Mouse (Mus musculus) yolk sac, embryonic 10.5 days (tissue): ENCODE results near the gene Tomm40l.

Experiments
- DNase-seq: peaks from one replicate; pipeline ENCODE4 v3.0.0-alpha.2; 2017; ENCODE audit warnings: low spot score

Tomm40l gene

DNA sequence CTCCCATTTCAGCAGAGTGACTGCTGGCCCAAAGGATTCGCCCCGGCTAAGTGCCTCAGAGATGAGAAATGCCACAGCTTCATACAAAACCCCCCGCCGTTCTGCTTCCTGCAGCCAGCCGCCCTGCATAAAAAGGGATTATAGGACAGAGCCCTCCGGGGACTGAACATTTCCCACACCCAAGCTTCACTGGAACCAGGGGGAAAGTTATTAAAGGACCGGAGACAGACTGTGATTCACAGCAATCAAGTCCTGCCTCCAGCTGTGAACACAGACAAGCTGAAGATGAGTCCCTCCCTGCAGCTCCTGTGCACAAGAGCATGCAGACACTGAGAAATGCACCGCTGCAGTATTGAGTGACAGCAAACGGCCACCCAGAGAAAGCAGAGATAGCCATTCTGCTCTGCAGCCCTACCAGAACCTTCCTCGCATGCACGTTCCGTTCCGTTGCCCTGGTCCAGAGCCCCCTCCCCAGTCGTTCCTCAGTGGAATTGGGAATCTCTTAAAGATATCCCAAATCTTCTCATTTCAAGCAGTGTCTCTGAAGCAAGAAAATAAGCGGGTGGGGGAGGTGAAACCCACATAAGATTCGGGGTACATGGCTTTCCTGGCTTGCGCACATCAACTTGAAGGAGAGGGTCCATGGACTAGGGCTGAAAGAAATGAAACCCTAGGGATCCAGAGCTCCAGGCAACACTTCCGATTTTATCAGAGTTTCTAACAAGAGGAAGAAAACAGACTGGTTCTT, 29.0 kb downstream of the Tomm40l start:
- no peak for DNase-seq

DNA sequence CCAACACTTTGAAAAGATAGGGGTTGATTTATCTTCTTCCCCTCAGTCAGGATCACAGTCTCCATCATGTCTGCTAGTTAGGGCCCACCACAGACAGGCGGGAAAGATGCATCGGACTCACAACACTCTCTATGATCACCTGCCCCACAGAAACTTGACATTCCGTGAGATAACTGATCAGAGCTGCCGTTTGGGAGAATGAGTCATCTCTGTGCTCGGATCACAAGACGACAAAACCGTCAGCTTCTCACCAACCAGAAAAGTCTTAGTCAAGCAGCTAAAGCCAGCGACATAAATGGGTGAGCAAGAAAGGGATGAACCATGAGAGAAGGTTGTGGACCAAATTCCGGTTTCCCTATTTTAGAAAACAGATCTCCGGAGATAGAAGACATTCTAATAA, 30.0 kb downstream of the Tomm40l start:
- no peak for DNase-seq

DNA sequence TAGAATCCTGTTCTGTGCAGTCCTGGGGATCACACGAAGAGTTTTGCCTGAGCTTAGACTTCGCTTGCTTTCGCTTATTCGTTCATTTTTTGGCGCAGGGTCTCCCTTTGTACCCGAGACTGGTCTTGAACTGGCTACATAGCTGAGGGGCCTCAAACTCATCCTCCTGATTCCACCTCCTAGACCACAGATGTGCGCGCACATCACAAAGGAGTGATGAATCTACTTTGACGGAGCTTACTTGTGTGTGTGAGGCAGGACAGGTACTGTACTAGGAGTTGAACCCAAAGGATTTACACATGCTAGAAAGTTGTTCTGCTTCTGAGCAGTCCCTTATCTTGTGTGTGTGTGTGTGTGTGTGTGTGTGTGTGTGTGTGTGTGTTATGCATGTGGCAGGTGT, 31.5 kb downstream of the Tomm40l start:
- no peak for DNase-seq

DNA sequence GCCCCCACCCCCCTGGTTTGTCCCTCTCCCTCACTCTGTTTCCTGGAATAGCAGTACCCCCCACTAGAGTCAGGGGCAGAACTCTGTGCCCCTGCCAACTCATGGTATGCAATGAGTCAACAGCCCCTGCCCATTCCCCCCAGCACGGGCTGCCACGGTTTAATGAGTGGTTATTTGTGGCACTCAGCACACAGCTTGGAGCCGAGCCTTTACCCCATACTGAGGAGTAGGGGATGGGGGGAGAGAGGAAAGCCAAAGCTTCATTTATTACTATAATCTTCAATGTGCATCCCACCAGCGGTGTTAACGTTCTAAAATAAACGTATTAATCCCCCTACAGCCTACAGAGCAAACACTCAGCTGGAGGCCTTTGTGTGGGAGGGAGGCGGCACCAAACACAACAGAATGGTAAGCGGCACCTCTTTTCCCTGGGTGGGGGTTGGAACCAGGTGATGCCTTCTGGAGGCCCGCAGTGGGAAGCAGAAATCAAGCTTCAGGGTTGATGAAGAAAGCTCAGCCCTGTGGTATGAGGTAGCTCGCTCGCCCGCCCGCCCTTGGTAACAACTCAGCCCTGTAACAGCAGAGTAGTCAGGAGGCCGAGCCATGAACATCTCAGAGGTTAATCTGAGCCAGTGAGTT, 32.7 kb downstream of the Tomm40l start:
- no peak for DNase-seq

DNA sequence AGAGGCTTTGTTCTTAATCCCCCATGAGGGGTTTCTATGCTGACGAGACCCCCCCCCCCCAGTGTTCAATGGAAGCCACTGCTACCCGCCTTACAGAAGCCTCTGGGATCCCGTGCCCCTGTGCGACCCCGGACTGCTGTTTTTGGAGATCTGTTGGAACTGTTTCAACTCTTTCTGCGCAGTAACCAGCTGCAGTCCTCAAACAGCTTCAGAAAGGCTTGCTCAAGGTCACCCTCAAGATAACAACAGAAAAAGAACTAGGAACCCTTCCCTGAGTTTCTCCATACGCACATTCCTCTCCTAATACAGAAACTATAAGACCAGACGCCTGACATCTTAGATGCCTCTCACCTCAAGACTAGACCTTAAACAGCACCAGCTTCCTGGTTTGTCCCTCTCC, 33.3 kb downstream of the Tomm40l start:
- DNase-seq: no peak

DNA sequence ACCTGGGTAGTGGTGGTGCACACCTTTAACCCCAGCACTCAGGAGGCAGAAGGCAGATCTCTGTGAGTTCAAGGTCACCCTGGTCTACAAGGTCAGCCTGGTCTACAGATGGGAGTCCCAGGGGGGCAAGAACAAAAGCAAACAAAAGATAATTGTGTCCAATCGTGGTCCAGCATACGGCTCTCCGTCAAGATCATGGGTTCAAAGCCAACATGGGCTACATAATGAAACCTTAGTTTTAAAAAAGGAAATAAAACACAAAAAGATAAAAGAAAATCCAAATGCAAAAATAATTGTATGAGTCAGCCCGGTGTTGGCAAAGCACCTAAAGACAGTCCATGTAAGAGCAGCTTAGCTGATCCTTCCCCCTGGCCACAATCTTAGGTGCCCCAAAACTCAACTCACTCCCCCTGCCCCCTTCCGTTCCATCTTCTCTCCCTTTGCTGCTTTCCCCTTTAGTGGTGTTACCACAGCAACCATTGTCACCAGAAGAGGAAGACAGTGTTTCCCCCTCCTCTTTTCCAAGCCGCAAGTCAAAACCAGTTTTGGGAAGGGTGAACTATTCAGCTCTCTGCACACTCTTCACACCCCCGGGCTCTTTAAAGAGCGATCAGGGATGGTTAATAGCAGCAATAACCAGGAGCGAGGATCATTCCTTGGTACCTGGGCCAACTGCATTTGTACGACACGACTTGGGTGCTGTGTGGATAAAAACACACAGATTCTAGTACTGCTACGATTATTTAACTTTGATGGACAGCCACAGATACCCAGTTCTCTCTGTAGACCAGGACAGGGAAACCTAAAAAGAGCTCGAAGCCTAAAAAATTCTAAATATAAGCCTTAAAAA, 34.2 kb downstream of the Tomm40l start:
- no peak for DNase-seq

DNA sequence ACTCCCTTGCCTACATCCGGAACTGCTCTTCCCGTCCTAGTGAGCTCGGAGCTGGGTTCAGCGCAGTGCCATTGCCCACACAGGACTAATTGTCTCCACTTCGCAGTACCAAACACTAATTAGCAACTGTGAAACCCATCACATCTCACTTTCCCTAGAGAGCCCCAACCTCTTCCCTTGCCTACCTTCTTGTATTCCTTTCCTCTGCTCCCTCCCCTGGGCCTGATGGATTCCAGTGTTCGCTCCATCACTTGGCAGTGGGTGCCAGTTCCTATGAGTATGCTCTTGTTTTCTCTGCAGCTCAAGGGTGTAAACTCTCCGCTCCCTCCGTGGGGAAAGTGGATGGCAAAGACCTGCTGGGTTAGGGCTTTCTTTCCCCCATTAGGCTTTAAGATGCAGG, 36.7 kb downstream of the Tomm40l start:
- no peak for DNase-seq

DNA sequence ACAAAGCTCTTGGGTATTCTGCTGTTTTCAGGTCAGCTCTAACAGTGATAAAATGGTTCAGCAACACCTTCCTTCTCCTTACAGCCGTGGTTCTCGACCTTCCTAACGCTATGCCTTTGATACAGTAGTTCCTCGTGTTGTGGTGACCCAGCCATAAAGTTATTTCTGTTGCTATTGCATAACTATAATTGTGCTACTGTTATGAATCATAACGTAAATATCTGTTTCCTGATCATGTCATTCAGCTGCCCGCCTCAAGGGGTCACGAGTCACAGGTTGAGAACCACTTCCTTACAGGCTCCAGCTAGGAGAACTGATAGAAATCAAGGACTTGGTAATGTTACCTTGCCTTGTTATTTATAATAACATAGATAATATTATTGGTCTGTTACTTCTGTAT, 38.0 kb downstream of the Tomm40l start:
- DNase-seq: no peak

DNA sequence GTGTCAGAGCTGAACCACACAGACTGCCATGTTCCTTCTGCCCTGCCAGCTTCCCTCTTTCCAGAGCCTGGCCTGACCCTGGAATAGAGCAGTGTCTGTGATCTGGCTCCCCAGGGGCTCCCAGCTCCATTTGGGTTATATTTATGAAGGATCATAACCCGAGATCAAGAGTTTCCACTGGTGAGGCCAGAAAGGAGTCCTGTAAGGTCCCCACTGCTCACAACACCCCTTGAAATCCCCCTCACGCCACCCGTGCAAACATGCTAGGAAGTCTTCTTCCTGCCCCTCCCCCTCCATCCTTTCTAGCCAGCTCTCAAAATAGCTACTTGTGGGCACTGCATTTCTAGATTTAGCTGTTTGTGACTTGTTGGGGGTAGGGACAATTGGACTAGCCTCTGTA, 38.7 kb downstream of the Tomm40l start:
- DNase-seq: no peak

DNA sequence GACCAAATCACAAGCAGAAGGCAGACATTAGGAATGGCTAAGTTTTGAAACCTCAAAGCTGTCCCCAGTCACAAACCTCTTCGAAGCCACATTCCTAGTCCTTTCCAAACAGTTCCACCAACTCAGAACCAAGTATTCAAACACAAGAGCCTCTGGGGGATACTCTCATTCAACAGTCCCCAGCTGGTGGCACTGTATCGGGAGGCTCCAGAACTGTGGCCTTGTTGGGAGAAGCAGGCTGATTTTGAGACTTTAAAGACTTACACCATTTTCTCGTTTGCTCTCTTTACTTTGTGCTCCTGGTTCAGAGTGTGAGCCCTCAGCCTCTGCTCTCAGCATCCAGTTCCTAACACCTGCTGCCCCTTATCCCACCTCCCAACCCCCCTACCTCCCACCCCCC, 39.3 kb downstream of the Tomm40l start:
- DNase-seq: no peak

DNA sequence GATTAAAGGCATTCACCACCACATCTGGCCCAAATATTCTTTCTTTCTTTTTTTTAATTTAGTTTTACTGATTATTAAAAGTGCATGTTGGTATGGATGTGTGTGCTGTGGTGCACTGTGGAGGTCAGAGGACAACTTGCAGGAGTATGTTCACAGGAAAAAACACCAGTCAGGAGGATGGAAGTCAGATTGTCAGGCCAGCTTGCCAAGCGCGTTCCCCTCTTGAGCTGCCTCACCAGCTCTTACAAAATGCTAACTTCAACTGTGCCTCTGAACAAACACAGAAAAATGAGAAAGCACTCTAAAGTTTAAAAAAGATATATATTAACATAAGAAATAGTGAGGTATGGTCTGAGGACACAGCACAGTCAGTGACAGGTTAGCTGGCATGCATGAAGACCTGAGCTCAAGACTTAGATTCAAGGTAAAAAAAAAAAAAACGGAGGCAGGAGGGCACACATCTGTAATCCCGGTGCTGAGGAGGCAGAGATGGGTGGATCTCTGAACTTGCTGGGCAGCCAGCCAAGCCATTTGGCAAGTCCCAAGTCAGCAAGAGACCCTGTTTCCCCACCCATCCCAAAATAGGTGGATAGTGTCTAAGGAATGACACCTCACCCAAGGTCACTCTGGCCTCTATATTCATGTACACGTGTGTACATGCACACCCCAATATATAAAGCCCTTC, 42.7 kb downstream of the Tomm40l start:
- DNase-seq: no peak

DNA sequence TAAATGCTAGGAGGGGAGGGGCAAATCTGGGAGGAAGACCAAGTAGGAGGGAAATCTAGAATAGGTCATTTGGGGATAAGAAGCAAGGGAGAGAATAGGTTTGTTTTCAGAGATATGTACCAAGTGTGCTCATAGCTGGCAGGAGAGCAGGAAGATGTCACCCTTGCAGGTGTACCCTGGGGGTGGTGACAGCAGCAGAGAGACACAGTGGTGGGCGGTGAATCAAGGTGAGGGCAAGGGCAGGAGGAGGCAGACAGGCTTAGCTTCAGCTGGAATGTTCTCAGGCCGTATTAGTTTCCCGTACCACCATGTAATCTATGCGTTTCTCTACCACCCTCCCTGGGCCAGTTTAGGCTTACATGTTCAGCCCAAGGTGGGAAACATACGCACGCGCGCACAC, 49.5 kb downstream of the Tomm40l start:
- no peak for DNase-seq

DNA sequence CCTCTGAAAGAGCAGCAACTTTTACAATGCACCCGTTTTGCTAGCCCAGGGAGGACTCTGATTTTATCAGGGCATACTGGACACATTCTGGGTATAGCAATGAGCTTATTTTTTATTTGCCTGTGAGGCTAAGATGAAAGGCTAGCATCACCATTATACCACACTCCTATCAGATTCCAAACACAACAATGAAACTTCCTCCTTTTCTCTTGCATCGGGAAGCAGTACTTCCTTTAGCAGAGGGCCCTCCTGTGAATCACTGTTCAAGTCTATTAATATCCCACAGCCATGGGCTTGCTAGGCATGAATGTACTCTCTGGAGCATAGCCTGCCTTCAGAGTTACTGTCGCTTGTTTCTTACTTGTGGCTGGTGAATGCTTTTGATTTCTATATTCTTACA, 51.2 kb downstream of the Tomm40l start:
- DNase-seq: no peak

DNA sequence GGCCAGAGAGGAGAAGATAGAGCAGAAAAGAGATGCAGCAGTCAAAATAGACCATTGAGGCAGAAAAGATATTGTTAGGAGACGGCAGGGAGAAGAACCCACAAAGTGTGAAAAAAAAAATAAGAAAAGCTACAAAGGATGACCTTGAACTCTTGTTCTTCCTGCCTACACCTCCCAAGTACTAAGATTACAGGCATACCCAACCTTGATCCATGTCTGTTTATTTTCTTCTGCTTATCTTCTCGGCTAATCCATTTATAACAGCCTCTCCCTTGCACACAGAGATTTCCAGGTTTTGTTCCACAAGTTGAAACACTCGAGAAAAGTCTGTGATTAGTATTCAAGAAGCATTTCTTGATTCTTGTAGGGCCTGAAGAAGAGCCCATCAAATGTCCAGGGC, 52.4 kb downstream of the Tomm40l start:
- no peak for DNase-seq

DNA sequence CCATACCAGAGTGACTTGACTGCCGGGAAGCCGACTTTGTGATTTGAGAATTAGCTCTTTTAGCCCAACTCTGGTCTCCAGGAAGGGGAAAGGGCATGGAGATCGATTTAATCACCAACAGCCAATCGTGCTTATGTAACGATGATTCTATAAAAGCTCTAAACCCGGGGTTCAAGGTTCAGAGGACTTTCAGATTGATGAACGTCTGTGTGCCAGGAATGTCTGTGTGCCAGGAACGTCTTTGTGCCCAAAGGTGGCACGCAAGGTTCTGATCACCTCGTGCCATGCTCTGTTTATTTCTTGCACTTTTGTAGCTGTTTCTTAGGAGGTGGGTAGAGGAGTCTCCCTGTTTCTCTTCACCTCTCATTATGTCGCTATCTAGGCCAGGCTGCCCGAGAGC, 53.4 kb downstream of the Tomm40l start:
- no peak for DNase-seq
